Mouse (Mus musculus): ENCODE results near the gene Nrbp1. TPM values are rescaled to one million over a fixed set of nuclear protein-coding genes. Genes with fewer than 3 reads are reported as not detected.

The Nrbp1 gene
- polyA plus RNA-seq, 2 experiments = 157 to 161 TPM

DNA sequence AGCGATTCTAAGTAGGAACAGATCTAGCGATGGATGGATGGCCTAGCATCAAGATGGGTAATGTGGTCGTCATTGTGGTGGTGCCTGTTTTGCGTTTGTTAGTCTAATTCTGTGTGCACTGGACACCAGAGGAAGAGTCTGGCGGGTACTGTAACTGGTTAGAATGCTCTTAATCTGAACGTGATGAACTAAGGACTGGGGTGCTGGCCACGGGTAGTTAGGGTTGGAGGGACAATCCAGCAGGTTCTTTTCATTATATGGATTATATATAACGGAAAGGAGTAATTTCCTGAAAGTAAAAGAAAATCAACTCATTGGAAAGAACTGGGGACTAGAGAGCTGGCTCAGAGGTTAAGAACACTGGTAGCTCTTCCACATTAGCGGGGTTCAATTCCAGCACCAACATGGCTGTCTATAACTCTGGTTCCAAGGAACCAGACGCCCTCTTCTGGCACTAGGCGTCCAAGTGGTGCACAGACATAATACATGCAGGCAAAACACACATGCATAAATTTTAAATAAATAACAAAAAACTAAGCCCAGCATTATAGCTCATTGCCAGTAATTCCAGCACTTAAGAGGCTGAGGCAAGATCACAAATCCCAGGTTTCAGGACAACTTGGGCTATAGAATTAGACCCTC is 19.2 kb upstream of the Nrbp1 start:
- peak overlapping the region; percentile 79 for H3K4me2 ChIP-seq (replicated peaks; ENCODE audit: low read depth, low read length, severe bottlenecking)
- H3K27me3 ChIP-seq (ENCODE audit: control insufficient read depth, insufficient read depth, low read length) = no peaks in the 10 kb centered on the region
- H3K27ac ChIP-seq (replicated peaks; ENCODE audit: low read depth, low read length) = peak overlapping the region; percentile 89
- TF ChIP-seq POLR2A (IDR thresholded peaks at IDR 0.05; ENCODE audit: borderline replicate concordance, extremely low read depth, insufficient read depth, insufficient read length) = no peak
- no peaks in the 10 kb centered on the region for H3K9me3 ChIP-seq (ENCODE audit: control insufficient read depth, low read length)
- ATAC-seq (ENCODE audit: low FRiP score, low read depth) (no peak), DNase-seq (ENCODE audit: low spot score) (peak; percentile 58)
- peak overlapping the region; percentile 71 for H3K9ac ChIP-seq (ENCODE audit: low read depth, low read length, severe bottlenecking)
- 14% methylated on average over 11 of the region's 11 CpGs for WGBS
- H3K4me1 ChIP-seq (ENCODE audit: control insufficient read depth, insufficient read depth, low read length) = peaks cover 8% of the 10 kb centered on the region; the same call in 1 of the 2 replicates
- 0 out of 2 replicates have a peak, but pooled peaks cover 2% of the 10 kb centered on the region for H3K36me3 ChIP-seq (ENCODE audit: control insufficient read depth, insufficient read depth, low read length)
- H3K4me3 ChIP-seq (replicated peaks; ENCODE audit: low read length) = peak overlapping the region; percentile 96

DNA sequence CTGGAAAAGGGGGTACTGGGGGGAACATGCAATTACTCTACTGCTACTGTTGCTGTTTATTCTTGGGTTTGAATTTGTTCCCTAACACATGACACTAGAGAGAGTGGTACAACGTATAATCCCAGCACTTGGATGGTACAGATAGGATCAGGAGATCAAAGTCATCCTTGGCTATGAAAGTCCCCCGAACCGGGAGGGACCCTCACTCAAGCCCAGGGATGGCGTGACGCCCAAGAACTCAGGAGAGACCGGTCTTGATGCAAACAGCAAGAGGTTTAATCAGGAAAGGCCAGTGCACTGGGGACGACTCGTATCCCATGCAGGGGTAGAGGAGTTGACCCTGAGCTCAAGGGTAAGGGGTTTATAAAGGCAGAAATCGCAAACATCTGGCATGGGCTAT is 18.0 kb upstream of the Nrbp1 start:
- no peak for TF ChIP-seq POLR2A (IDR thresholded peaks at IDR 0.05; ENCODE audit: borderline replicate concordance, extremely low read depth, insufficient read depth, insufficient read length)
- no peak overlapping the region for H3K4me2 ChIP-seq (replicated peaks; ENCODE audit: low read depth, low read length, severe bottlenecking)
- H3K4me3 ChIP-seq (replicated peaks; ENCODE audit: low read length) = no peak overlapping the region
- ATAC-seq (ENCODE audit: low FRiP score, low read depth) (no peak), DNase-seq (ENCODE audit: low spot score) (no peak)
- WGBS = 87% methylated on average over 9 of the region's 9 CpGs
- H3K36me3 ChIP-seq (ENCODE audit: control insufficient read depth, insufficient read depth, low read length) = no peaks in the 10 kb centered on the region
- H3K9ac ChIP-seq (ENCODE audit: low read depth, low read length, severe bottlenecking) = no peak overlapping the region
- H3K27me3 ChIP-seq (ENCODE audit: control insufficient read depth, insufficient read depth, low read length) = no peaks in the 10 kb centered on the region
- H3K27ac ChIP-seq (replicated peaks; ENCODE audit: low read depth, low read length) = no peak overlapping the region
- peaks cover 8% of the 10 kb centered on the region; the same call in 1 of the 2 replicates for H3K4me1 ChIP-seq (ENCODE audit: control insufficient read depth, insufficient read depth, low read length)
- H3K9me3 ChIP-seq (ENCODE audit: control insufficient read depth, low read length) = no peaks in the 10 kb centered on the region

GRCm38 (mm10) chr5:31226641-31227040 is 14.0 kb upstream of the Nrbp1 start:
- Histone ChIP-seq H3K4me1 (ENCODE audit: control insufficient read depth, insufficient read depth, low read length) (no peaks in the 10 kb centered on the region), H3K4me3 (replicated peaks; ENCODE audit: low read length) (no peak overlapping the region), H3K27me3 (ENCODE audit: control insufficient read depth, insufficient read depth, low read length) (no peaks in the 10 kb centered on the region), H3K9ac (ENCODE audit: low read depth, low read length, severe bottlenecking) (no peak overlapping the region), H3K36me3 (ENCODE audit: control insufficient read depth, insufficient read depth, low read length) (no peaks in the 10 kb centered on the region), H3K27ac (replicated peaks; ENCODE audit: low read depth, low read length) (no peak overlapping the region), H3K9me3 (ENCODE audit: control insufficient read depth, low read length) (no peaks in the 10 kb centered on the region), H3K4me2 (replicated peaks; ENCODE audit: low read depth, low read length, severe bottlenecking) (no peak overlapping the region)
- no peak for ATAC-seq (ENCODE audit: low FRiP score, low read depth)
- TF ChIP-seq POLR2A (IDR thresholded peaks at IDR 0.05; ENCODE audit: borderline replicate concordance, extremely low read depth, insufficient read depth, insufficient read length) = no peak
- DNase-seq (ENCODE audit: low spot score) = no peak
- WGBS = 67% methylated on average over 1 of the region's 1 CpGs

GRCm38 (mm10) chr5:31241522-31242034 is 914 bp downstream of the Nrbp1 start:
- DNase-seq (ENCODE audit: low spot score) (no peak), ATAC-seq (ENCODE audit: low FRiP score, low read depth) (peak; percentile 13)
- H3K36me3 ChIP-seq (ENCODE audit: control insufficient read depth, insufficient read depth, low read length) = peaks cover 31% of the 10 kb centered on the region
- H3K9ac ChIP-seq (ENCODE audit: low read depth, low read length, severe bottlenecking) = peak overlapping the region; percentile 96
- no peaks in the 10 kb centered on the region for H3K27me3 ChIP-seq (ENCODE audit: control insufficient read depth, insufficient read depth, low read length)
- H3K4me1 ChIP-seq (ENCODE audit: control insufficient read depth, insufficient read depth, low read length) = peaks cover 5% of the 10 kb centered on the region
- H3K9me3 ChIP-seq (ENCODE audit: control insufficient read depth, low read length) = no peaks in the 10 kb centered on the region
- peak overlapping the region; percentile 97 for H3K27ac ChIP-seq (replicated peaks; ENCODE audit: low read depth, low read length)
- no peak for TF ChIP-seq POLR2A (IDR thresholded peaks at IDR 0.05; ENCODE audit: borderline replicate concordance, extremely low read depth, insufficient read depth, insufficient read length)
- peak overlapping the region; percentile 77 for H3K4me2 ChIP-seq (replicated peaks; ENCODE audit: low read depth, low read length, severe bottlenecking)
- H3K4me3 ChIP-seq (replicated peaks; ENCODE audit: low read length) = peak overlapping the region; percentile 99
- WGBS = 3% methylated on average over 13 of the region's 13 CpGs

- Histone ChIP-seq H3K4me1 (ENCODE audit: control insufficient read depth, insufficient read depth, low read length) (peaks cover 5% of the 10 kb centered on the region), H3K9ac (ENCODE audit: low read depth, low read length, severe bottlenecking) (peak overlapping the region; percentile 96), H3K27ac (replicated peaks; ENCODE audit: low read depth, low read length) (no peak overlapping the region), H3K27me3 (ENCODE audit: control insufficient read depth, insufficient read depth, low read length) (no peaks in the 10 kb centered on the region), H3K4me2 (replicated peaks; ENCODE audit: low read depth, low read length, severe bottlenecking) (peak overlapping the region; percentile 77), H3K9me3 (ENCODE audit: control insufficient read depth, low read length) (no peaks in the 10 kb centered on the region), H3K36me3 (ENCODE audit: control insufficient read depth, insufficient read depth, low read length) (peaks cover 37% of the 10 kb centered on the region), H3K4me3 (replicated peaks; ENCODE audit: low read length) (peak overlapping the region; percentile 99)
- DNase-seq (ENCODE audit: low spot score) = no peak
- TF ChIP-seq POLR2A (IDR thresholded peaks at IDR 0.05; ENCODE audit: borderline replicate concordance, extremely low read depth, insufficient read depth, insufficient read length) = no peak
- ATAC-seq (ENCODE audit: low FRiP score, low read depth) = no peak
- WGBS = 27% methylated on average over 10 of the region's 10 CpGs
Observed at GRCm38 (mm10) chr5:31242191-31242590, 1.5 kb downstream of the Nrbp1 start.

Measured in limb, embryonic 14.5 days (tissue).